ENCODE assay signal across 9 mouse cellular contexts in genomic region chr6:34754448-34754847, GRCm38 (mm10). TPM values are rescaled to one million over a fixed set of nuclear protein-coding genes. Genes with fewer than 3 reads are reported as not detected.
DNase-seq lines count a peak whose midpoint lies in the region; ATAC-seq and TF ChIP-seq lines count a peak whose summit lies in the region.
"Had no signal": no experiment of that assay in that cellular context is flagged by ENCODE, and none has a peak within 500 bp of the region (broad histone marks: within the 10 kb centered on the region; RNA-seq: fewer than 3 reads in every experiment).

No protein-coding gene starts in this region.

- no peak overlapping the region for H3K27ac ChIP-seq in intestine, embryonic 14.5 days (ENCODE audit: low read depth)
- no peak overlapping the region for H3K27ac ChIP-seq in left cerebral cortex, adult 2 months
- H3K27ac ChIP-seq in midbrain, embryonic 11.5 days (ENCODE audit: low read depth, low read length) = no peak overlapping the region
- no peak overlapping the region for H3K27ac ChIP-seq in stomach, embryonic 15.5 days
- H3K27ac ChIP-seq: midbrain, embryonic 12.5 days had no signal

- intact Hi-C loops in left cerebral cortex, adult 2 months (cut with DNase I) = loop anchor here (1.0 to 10.0 kb wide), 4 partner anchors 205 to 462 kb away; no protein-coding TSS in a partner anchor

- no peak overlapping the region for H3K9ac ChIP-seq in intestine, embryonic 14.5 days (ENCODE audit: low read length)
- H3K9ac ChIP-seq in midbrain, embryonic 11.5 days (ENCODE audit: low read length) = no peak overlapping the region
- no peak overlapping the region for H3K9ac ChIP-seq in stomach, embryonic 15.5 days
- H3K9ac ChIP-seq: midbrain, embryonic 12.5 days had no signal

- peaks cover 61% of the 10 kb centered on the region for H3K36me3 ChIP-seq in intestine, embryonic 14.5 days (ENCODE audit: control insufficient read depth, insufficient read depth, low read length)
- no peaks in the 10 kb centered on the region for H3K36me3 ChIP-seq in midbrain, embryonic 11.5 days (ENCODE audit: control insufficient read depth, insufficient read depth, low read length)
- peaks cover 4% of the 10 kb centered on the region; the same call in 1 of the 2 replicates for H3K36me3 ChIP-seq in stomach, embryonic 15.5 days

- H3K4me2 ChIP-seq in intestine, embryonic 14.5 days (ENCODE audit: low read length) = no peak overlapping the region
- no peak overlapping the region for H3K4me2 ChIP-seq in midbrain, embryonic 11.5 days
- H3K4me2 ChIP-seq in stomach, embryonic 15.5 days = no peak overlapping the region
- H3K4me2 ChIP-seq: midbrain, embryonic 12.5 days had no signal

- peak; percentile 77; the same call in 1 of the 2 replicates for ATAC-seq in intestine, embryonic 14.5 days (replicated peaks; ENCODE audit: low FRiP score, low TSS enrichment, low read depth)
- 0 out of 2 replicates have a peak, but pooled peaks have one; percentile 33 for ATAC-seq in midbrain, embryonic 11.5 days (ENCODE audit: low FRiP score)
- peak; percentile 66; the same call in 1 of the 2 replicates for ATAC-seq in stomach, embryonic 15.5 days (ENCODE audit: insufficient read depth, low FRiP score, low read depth)

- H3K4me3 ChIP-seq in intestine, embryonic 14.5 days (ENCODE audit: low read depth, low read length) = no peak overlapping the region
- no peak overlapping the region for H3K4me3 ChIP-seq in left cerebral cortex, adult 2 months
- H3K4me3 ChIP-seq in midbrain, embryonic 11.5 days (ENCODE audit: low read depth, low read length) = no peak overlapping the region
- no peak overlapping the region for H3K4me3 ChIP-seq in stomach, embryonic 15.5 days (replicated peaks)
- H3K4me3 ChIP-seq: midbrain, embryonic 12.5 days had no signal

- no peaks in the 10 kb centered on the region for H3K9me3 ChIP-seq in intestine, embryonic 14.5 days (ENCODE audit: control insufficient read depth, low read length)
- H3K9me3 ChIP-seq in midbrain, embryonic 11.5 days (ENCODE audit: control insufficient read depth, low read length) = no peaks in the 10 kb centered on the region
- no peaks in the 10 kb centered on the region for H3K9me3 ChIP-seq in stomach, embryonic 15.5 days
- H3K9me3 ChIP-seq: midbrain, embryonic 12.5 days had no signal

- 19% methylated on average over 5 of the region's 5 CpGs for WGBS in intestine, embryonic 14.5 days
- WGBS in midbrain, embryonic 11.5 days = 43% methylated on average over 5 of the region's 5 CpGs
- 21% methylated on average over 5 of the region's 5 CpGs for whole genome bisulfite sequencing in stomach, embryonic 15.5 days

- H3K4me1 ChIP-seq in intestine, embryonic 14.5 days (replicated peaks; ENCODE audit: control insufficient read depth, insufficient read depth, low read length) = no peaks in the 10 kb centered on the region; the same call in 1 of the 2 replicates
- H3K4me1 ChIP-seq in midbrain, embryonic 11.5 days (ENCODE audit: control insufficient read depth, insufficient read depth, low read length) = no peaks in the 10 kb centered on the region
- peaks cover 3% of the 10 kb centered on the region; the same call in 1 of the 2 replicates for H3K4me1 ChIP-seq in stomach, embryonic 15.5 days
- H3K4me1 ChIP-seq: midbrain, embryonic 12.5 days had no signal

- peak; percentile 74 for TF ChIP-seq CTCF in left cerebral cortex, adult 2 months (IDR thresholded peaks at IDR 0.05)

- peak; percentile 25 for DNase-seq in ovary, adult 18-20 months (ENCODE audit: low spot score)
- no peak for DNase-seq in ovary, postnatal 10 days (ENCODE audit: low spot score)
- DNase-seq in cerebellum, postnatal 25 days = peak; percentile 44 to 63
- DNase-seq in gastrocnemius, postnatal 10 days = peak; percentile 33
- peak; percentile 68 for DNase-seq in intestine, embryonic 14.5 days (ENCODE audit: low spot score)
- DNase-seq in left cerebral cortex, adult 2 months (ENCODE audit: extremely low spot score in 1 of 2, low spot score in 2 of 2) = peak; percentile 44 to 47
- peak; percentile 89 for DNase-seq in midbrain, embryonic 11.5 days (ENCODE audit: low spot score, missing footprints)

- H3K27me3 ChIP-seq in intestine, embryonic 14.5 days (replicated peaks; ENCODE audit: control insufficient read depth, insufficient read depth, low read length) = no peaks in the 10 kb centered on the region
- no peaks in the 10 kb centered on the region for H3K27me3 ChIP-seq in midbrain, embryonic 11.5 days (ENCODE audit: control insufficient read depth, insufficient read depth, low read length)
- no peaks in the 10 kb centered on the region for H3K27me3 ChIP-seq in stomach, embryonic 15.5 days (replicated peaks)
- H3K27me3 ChIP-seq: midbrain, embryonic 12.5 days had no signal

RNA-seq across cellular contexts. Expression of gene Agbl3, which starts 25.8 kb away (rescaled TPM):
- 1 to 10 TPM; 4.6 to 5.5 TPM for total RNA-seq in gastrocnemius, postnatal 10 days (2021)
- polyA plus RNA-seq in intestine, embryonic 14.5 days (2014; fragmentation: Nextera tagmentation; extraction: Ambion mirVana) = 5.2 and 5.7 TPM in 2 replicates
- 10 to 100 TPM; 13.8 to 14.3 TPM for total RNA-seq in left cerebral cortex, adult 2 months (2021)
- polyA plus RNA-seq in midbrain, embryonic 11.5 days (2014; fragmentation: Nextera tagmentation; extraction: Ambion mirVana) = 5.7 and 6.1 TPM in 2 replicates
- 6.6 and 6.9 TPM in 2 replicates for polyA plus RNA-seq in stomach, embryonic 15.5 days (2015; fragmentation: Nextera tagmentation; extraction: Ambion mirVana)
